Mouse (Mus musculus): Measurements from ENCODE around the gene Gsn.

- TF ChIP-seq EP300 (IDR thresholded peaks at IDR 0.05; ENCODE audit: low read depth) (no peak), CTCF (IDR thresholded peaks at IDR 0.05; ENCODE audit: low read depth) (no peak)
These were observed 79.4 kb downstream of the Gsn start for GRCm38 (mm10) chr2:35335620-35336019.

Measured in heart, postnatal 0 days (tissue).